Mouse (Mus musculus) heart, embryonic 12.5 days (tissue): Measurements from ENCODE around the gene Sptan1. TPM values are rescaled to one million over a fixed set of nuclear protein-coding genes. Genes with fewer than 3 reads are reported as not detected.
A peak's percentile ranks its signal among the peaks of the same experiment; 100 is the strongest.
"Not testable (repeated sequence)": the region's sequence is repeated elsewhere in the genome, so short reads cannot be mapped to it uniquely, and the experiment has no call there.

Source experiments
- ATAC-seq: fragments of 200-750 bp; cut with Nextera tagmentation; 2 replicates; pipeline ENCODE4 v1.8.0; 2017; ENCODE audit warnings: moderate TSS enrichment, moderate library complexity; ENCODE audit not compliant: insufficient number of reproducible peaks, low FRiP score
- H3K27ac ChIP-seq: fragments of 300-500 bp; sonication (generic); 2 replicates; pipeline ENCODE4 v1.5.1; 2016; ENCODE audit warnings: mild to moderate bottlenecking, moderate library complexity; ENCODE audit not compliant: poor library complexity, severe bottlenecking
- H3K27me3 ChIP-seq: fragments of 300-500 bp; sonication (generic); replicated peaks from 2 replicates; pipeline ENCODE4 v1.6.1; 2016; ENCODE audit warnings: mild to moderate bottlenecking, moderate library complexity
- H3K36me3 ChIP-seq: fragments of 300-500 bp; sonication (generic); 2 replicates; pipeline ENCODE4 v1.6.1; 2016; ENCODE audit warnings: mild to moderate bottlenecking, moderate library complexity
- H3K4me1 ChIP-seq: fragments of 300-500 bp; sonication (generic); replicated peaks from 2 replicates; pipeline ENCODE4 v1.6.1; 2016; ENCODE audit warnings: mild to moderate bottlenecking
- H3K4me2 ChIP-seq: fragments of 300-500 bp; sonication (generic); 2 replicates; pipeline ENCODE4 v1.6.1; 2016; ENCODE audit warnings: mild to moderate bottlenecking, moderate library complexity
- H3K4me3 ChIP-seq: fragments of 300-500 bp; sonication (generic); 2 replicates; pipeline ENCODE4 v1.5.1; 2016; ENCODE audit warnings: mild to moderate bottlenecking
- H3K9ac ChIP-seq: fragments of 300-500 bp; sonication (generic); 2 replicates; pipeline ENCODE4 v1.6.1; 2016; ENCODE audit warnings: mild to moderate bottlenecking, moderate library complexity
- H3K9me3 ChIP-seq: fragments of 300-500 bp; sonication (generic); replicated peaks from 2 replicates; pipeline ENCODE4 v1.6.1; 2016; ENCODE audit warnings: mild to moderate bottlenecking, moderate library complexity
- WGBS: fragments of 180-500 bp; shearing (Covaris S2); methylation state at CpG from one replicate; pipeline ENCODE4 v1.1.7; 2016; 5-methylcytosine and 5-hydroxymethylcytosine counted together
- polyA plus RNA-seq: library from polyadenylated mRNA; unstranded; fragments of >200 nt; fragmentation: Nextera tagmentation; extraction: Ambion mirVana; gene quantifications from 2 replicates; pipeline ENCODE4 v1.2.1, GENCODE M21; 2016

The Sptan1 gene
- polyA plus RNA-seq, 1 experiment from 2014 or later: 124 TPM

GRCm38 (mm10) chr2:30044550-30044949 lies 79.2 kb downstream of the Sptan1 start:
- Histone ChIP-seq H3K27me3 (no peaks in the 10 kb centered on the region), H3K36me3 (peaks cover 11% of the 10 kb centered on the region; the same call in 1 of the 2 replicates), H3K4me1 (peaks cover 11% of the 10 kb centered on the region; the same call in 1 of the 2 replicates), H3K4me2 (no peak overlapping the region), H3K27ac (no peak overlapping the region), H3K4me3 (no peak overlapping the region), H3K9ac (no peak overlapping the region), H3K9me3 (no peaks in the 10 kb centered on the region)
- ATAC-seq: no peak
- 81% methylated on average over 5 of the region's 5 CpGs for WGBS

- Histone ChIP-seq H3K27me3 (no peaks in the 10 kb centered on the region), H3K4me1 (peaks cover 11% of the 10 kb centered on the region; the same call in 1 of the 2 replicates), H3K4me3 (no peak overlapping the region), H3K27ac (no peak overlapping the region), H3K4me2 (no peak overlapping the region), H3K9me3 (no peaks in the 10 kb centered on the region), H3K9ac (no peak overlapping the region), H3K36me3 (peaks cover 11% of the 10 kb centered on the region; the same call in 1 of the 2 replicates)
- 94% methylated on average over 6 of the region's 6 CpGs for WGBS
- no peak for ATAC-seq
Observed at GRCm38 (mm10) chr2:30047127-30047526, 81.8 kb downstream of the Sptan1 start.

- ATAC-seq: no peak
- H3K9me3 ChIP-seq: no peaks in the 10 kb centered on the region
- H3K27ac ChIP-seq: no peak overlapping the region; the same call in 1 of the 2 replicates
- peak overlapping the region; percentile 68 for H3K4me2 ChIP-seq
- H3K4me1 ChIP-seq: 0 out of 2 replicates have a peak, but pooled peaks cover 4% of the 10 kb centered on the region
- WGBS: 52% methylated on average over 11 of the region's 11 CpGs
- H3K9ac ChIP-seq: peak overlapping the region; percentile 66
- peak overlapping the region; percentile 59 for H3K4me3 ChIP-seq
- peaks cover 11% of the 10 kb centered on the region; the same call in 1 of the 2 replicates for H3K36me3 ChIP-seq
- no peaks in the 10 kb centered on the region for H3K27me3 ChIP-seq
Observed at GRCm38 (mm10) chr2:30048101-30048501, 82.7 kb downstream of the Sptan1 start.

GRCm38 (mm10) chr2:30048699-30049388 lies 83.5 kb downstream of the Sptan1 start, which contains the start of gene Wdr34:
Wdr34 (minus strand) TSS chr2:30048881.
- Histone ChIP-seq H3K9ac (peak within 1 kb of the TSS; percentile 66), H3K9me3 (no peaks in the 10 kb centered on the region), H3K4me1 (0 out of 2 replicates have a peak, but pooled peaks cover 4% of the 10 kb centered on the region), H3K4me2 (peak within 1 kb of the TSS; percentile 68), H3K27ac (peak within 1 kb of the TSS; percentile 74), H3K27me3 (no peaks in the 10 kb centered on the region), H3K4me3 (peak within 1 kb of the TSS; percentile 59), H3K36me3 (peaks cover 11% of the 10 kb centered on the region; the same call in 1 of the 2 replicates)
- WGBS: under 1% methylated on average over 54 of the region's 54 CpGs
- peak; percentile 96 for ATAC-seq

GRCm38 (mm10) chr2:30049831-30050230 lies 84.5 kb downstream of the Sptan1 start:
- no peaks in the 10 kb centered on the region for H3K27me3 ChIP-seq
- H3K36me3 ChIP-seq: peaks cover 8% of the 10 kb centered on the region; the same call in 1 of the 2 replicates
- no peak overlapping the region for H3K4me2 ChIP-seq
- H3K9me3 ChIP-seq: no peaks in the 10 kb centered on the region
- 64% methylated on average over 3 of the region's 3 CpGs for WGBS
- no peak overlapping the region for H3K9ac ChIP-seq
- no peak for ATAC-seq
- no peak overlapping the region for H3K4me3 ChIP-seq
- H3K4me1 ChIP-seq: 0 out of 2 replicates have a peak, but pooled peaks cover 4% of the 10 kb centered on the region
- H3K27ac ChIP-seq: peak overlapping the region; percentile 74

- H3K9me3 ChIP-seq: no peaks in the 10 kb centered on the region
- ATAC-seq: no peak
- WGBS: 37% methylated on average over 6 of the region's 6 CpGs
- no peak overlapping the region for H3K9ac ChIP-seq
- no peak overlapping the region for H3K4me2 ChIP-seq
- no peaks in the 10 kb centered on the region for H3K36me3 ChIP-seq
- no peaks in the 10 kb centered on the region for H3K27me3 ChIP-seq
- no peak overlapping the region for H3K27ac ChIP-seq
- no peak overlapping the region for H3K4me3 ChIP-seq
- 0 out of 2 replicates have a peak, but pooled peaks cover 5% of the 10 kb centered on the region for H3K4me1 ChIP-seq
Observed at GRCm38 (mm10) chr2:30051992-30052761, 86.8 kb downstream of the Sptan1 start.

- not testable (repeated sequence) for ATAC-seq, H3K27me3 ChIP-seq, H3K9ac ChIP-seq, H3K27ac ChIP-seq, H3K9me3 ChIP-seq, H3K4me2 ChIP-seq, H3K4me1 ChIP-seq, H3K4me3 ChIP-seq, H3K36me3 ChIP-seq
- 94% methylated on average over 3 of the region's 3 CpGs for WGBS
Observed at GRCm38 (mm10) chr2:30055310-30055709, 90.0 kb downstream of the Sptan1 start.

- H3K9ac ChIP-seq: no peak overlapping the region
- no peak overlapping the region for H3K4me2 ChIP-seq
- H3K9me3 ChIP-seq: no peaks in the 10 kb centered on the region
- no peak overlapping the region for H3K4me3 ChIP-seq
- no peak for ATAC-seq
- WGBS: 81% methylated on average over 3 of the region's 3 CpGs
- no peak overlapping the region for H3K27ac ChIP-seq
- no peaks in the 10 kb centered on the region for H3K27me3 ChIP-seq
- H3K36me3 ChIP-seq: no peaks in the 10 kb centered on the region
- 0 out of 2 replicates have a peak, but pooled peaks cover 4% of the 10 kb centered on the region for H3K4me1 ChIP-seq
Observed at GRCm38 (mm10) chr2:30056736-30057135, 91.4 kb downstream of the Sptan1 start.

GRCm38 (mm10) chr2:30057223-30057904 lies 92.0 kb downstream of the Sptan1 start, which contains the start of gene Set:
Set (plus strand) TSS chr2:30057378.
- H3K27ac ChIP-seq: no peak within 1 kb of the TSS

GRCm38 (mm10) chr2:30058418-30058817 lies 93.1 kb downstream of the Sptan1 start:
- H3K4me1 ChIP-seq: peaks cover 7% of the 10 kb centered on the region
- no peak for ATAC-seq
- no peak overlapping the region for H3K4me2 ChIP-seq
- no peak overlapping the region for H3K4me3 ChIP-seq
- no peak overlapping the region for H3K27ac ChIP-seq
- no peaks in the 10 kb centered on the region for H3K9me3 ChIP-seq
- H3K36me3 ChIP-seq: no peaks in the 10 kb centered on the region
- H3K27me3 ChIP-seq: no peaks in the 10 kb centered on the region
- WGBS: 62% methylated on average over 5 of the region's 5 CpGs
- no peak overlapping the region for H3K9ac ChIP-seq

More at GRCm38 (mm10) chr2:30057223-30057904, 92.0 kb downstream of the Sptan1 start, which contains the start of gene Set:
- H3K4me3 ChIP-seq: no peak within 1 kb of the TSS
- no peak within 1 kb of the TSS for H3K9ac ChIP-seq
- H3K4me1 ChIP-seq: 0 out of 2 replicates have a peak, but pooled peaks cover 4% of the 10 kb centered on the region
- no peaks in the 10 kb centered on the region for H3K27me3 ChIP-seq
- 46% methylated on average over 12 of the region's 12 CpGs for WGBS
- H3K9me3 ChIP-seq: no peaks in the 10 kb centered on the region
- H3K36me3 ChIP-seq: no peaks in the 10 kb centered on the region
- ATAC-seq: no peak
- H3K4me2 ChIP-seq: no peak within 1 kb of the TSS
